Mouse (Mus musculus) c-Kit-negative CD71-positive TER-119-positive erythroid progenitor cells, embryonic 14.5 days (primary cell): ENCODE results near the gene Rab3d.

Experiments
- DNase-seq: peaks from one replicate; pipeline ENCODE4 v3.0.0-alpha.2; 2013; ENCODE audit warnings: low read depth, low spot score

Rab3d gene

GRCm38 (mm10) chr9:21918035-21918592, at the start of gene Rab3d:
Gene Rab3d, minus strand, starts transcription at chr9:21918192.
- peak; percentile 86 for DNase-seq

GRCm38 (mm10) chr9:21963417-21963816, 45.4 kb upstream of the Rab3d start, which contains the start of gene Epor:
Gene Epor, minus strand, starts transcription at chr9:21963506.
- DNase-seq = peak; percentile 74

- peak; percentile 90 for DNase-seq
These were observed 44.5 kb upstream of the Rab3d start for GRCm38 (mm10) chr9:21962416-21963059.

DNA sequence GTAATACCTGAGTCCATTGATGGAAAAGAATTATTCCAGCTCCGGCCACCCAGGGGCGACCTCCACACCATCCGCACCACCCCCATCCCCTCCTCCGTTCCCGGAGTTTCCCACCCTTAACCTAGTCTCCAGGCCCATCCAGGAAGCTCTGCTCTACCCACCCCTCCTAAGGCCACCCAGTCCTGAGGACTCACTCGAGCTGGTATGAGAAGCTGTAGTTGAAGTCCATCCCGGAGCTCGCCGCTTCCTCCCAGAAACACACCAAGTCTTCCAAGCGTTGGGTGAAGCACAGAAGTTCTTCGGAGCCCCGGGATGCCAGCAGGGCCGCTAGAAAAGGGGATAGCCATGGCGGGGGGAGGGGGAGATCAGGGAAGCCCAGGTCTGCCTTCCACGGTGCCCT, 44.0 kb upstream of the Rab3d start:
- no peak for DNase-seq

DNA sequence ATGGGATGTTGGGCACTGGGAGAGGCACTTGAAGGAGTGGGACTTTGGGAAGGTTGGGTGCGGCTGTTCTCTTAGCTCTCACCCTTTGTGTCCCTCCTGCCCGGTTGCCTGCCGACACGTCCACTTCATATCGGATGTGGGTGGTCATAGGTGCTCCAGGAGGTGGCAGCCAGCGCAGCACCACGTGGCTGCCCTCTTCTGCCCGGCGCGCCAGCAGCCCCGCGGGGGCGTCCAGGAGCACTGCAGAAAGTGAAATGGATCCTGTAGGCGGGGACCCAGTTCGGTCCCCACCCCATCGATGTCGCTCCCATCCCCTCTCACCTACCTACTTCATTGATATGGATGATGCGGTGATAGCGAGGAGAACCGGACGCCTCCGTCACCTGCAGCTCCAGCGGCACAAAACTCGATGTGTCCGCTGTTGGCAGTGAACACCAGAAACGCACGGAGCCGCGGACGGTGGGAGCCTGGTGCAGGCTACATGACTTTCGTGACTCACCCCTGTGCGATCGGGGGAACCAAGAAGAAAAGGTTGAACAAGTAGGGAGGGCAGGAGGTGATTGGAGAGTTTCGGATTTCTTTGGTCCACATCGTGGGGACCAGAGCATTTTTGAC, 43.5 kb upstream of the Rab3d start:
- no peak for DNase-seq

DNA sequence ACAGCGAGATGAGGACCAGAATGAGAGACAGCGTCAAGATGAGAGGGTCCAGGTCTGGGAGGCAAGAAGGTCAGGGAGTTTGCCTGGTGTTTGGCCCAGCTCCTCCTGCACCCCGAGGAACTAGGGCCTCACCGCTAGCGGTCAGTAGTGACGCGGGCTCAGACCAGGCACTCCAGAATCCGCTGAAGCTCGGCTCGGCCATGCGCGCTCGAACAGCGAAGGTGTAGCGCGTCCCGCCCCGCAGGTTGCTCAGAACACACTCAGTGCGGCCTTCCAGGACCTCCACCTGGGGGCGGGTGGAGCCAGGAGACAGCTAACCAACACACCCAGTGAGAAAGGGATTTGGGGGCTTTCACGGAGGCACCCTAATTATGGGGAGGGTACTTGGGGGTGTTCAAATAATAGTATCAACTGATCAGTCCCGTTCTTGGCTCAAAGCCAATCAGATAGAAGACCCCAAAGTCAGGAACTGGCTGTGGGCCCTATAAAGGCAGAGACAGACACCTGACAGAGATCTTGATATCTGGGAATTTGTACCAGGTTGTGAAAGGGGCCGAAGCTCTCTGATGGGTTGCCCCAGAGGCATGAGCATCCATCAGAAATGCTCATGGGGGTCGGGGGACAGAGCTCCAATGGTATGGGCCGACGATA, 42.7 kb upstream of the Rab3d start:
- DNase-seq = no peak

DNA sequence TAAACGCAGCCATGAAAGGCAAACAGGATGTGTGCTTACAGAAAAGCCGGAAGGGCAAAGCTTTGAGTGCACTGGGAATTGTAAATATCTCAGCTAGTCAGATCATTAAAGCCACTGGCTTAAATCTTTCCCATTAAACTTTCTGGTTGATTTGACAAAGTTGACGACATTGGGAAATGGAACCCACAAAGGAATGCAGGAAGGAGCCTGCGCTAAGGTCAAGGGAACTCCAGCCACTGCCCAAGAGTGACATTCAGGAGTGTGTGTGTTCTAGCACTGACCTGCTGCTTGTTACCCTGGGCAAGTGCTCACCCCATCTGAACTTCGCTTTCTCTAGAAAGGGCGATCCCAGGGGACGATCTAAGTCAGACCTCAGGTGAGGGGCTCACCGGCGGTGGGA, 42.1 kb upstream of the Rab3d start:
- DNase-seq = no peak

DNA sequence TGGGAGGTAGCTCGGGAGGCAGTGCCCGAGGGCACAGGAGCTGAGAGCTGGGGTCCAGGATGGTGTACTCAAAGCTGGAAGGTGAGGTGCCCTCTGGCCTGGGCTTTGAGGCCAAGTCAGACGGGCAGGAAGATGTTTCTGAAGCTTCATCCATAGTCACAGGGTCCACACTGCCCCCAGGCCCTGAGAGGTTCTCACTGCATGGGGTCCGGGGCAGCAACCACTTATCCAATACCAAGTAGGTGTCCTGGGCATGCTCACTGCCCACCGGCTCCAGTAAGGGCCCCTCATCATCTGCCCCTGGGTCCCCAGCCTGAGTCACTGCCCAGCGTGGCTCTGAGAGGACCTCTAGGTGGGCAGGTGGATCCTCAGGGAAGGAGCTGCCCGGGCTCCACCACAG, 41.3 kb upstream of the Rab3d start:
- DNase-seq = no peak

DNA sequence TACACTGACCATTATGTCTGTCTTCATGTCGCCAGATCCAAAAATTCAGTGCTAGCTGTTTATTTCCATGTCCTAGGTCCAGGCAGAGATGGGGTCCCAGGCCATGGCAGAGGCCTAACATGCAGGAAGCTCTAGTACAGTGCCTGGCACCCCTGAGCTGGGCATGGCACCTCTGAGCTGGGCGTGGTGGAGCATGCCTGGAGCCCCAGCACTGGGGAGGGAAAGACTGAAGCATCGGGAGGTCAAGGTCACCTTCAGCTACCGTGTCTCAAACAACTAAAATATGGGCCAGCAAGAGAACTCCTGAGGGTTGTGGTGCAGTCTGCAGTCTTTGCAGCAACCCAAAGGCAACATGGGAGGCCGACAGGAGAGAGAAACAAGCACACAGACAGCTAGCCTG, 40.4 kb upstream of the Rab3d start:
- no peak for DNase-seq

DNA sequence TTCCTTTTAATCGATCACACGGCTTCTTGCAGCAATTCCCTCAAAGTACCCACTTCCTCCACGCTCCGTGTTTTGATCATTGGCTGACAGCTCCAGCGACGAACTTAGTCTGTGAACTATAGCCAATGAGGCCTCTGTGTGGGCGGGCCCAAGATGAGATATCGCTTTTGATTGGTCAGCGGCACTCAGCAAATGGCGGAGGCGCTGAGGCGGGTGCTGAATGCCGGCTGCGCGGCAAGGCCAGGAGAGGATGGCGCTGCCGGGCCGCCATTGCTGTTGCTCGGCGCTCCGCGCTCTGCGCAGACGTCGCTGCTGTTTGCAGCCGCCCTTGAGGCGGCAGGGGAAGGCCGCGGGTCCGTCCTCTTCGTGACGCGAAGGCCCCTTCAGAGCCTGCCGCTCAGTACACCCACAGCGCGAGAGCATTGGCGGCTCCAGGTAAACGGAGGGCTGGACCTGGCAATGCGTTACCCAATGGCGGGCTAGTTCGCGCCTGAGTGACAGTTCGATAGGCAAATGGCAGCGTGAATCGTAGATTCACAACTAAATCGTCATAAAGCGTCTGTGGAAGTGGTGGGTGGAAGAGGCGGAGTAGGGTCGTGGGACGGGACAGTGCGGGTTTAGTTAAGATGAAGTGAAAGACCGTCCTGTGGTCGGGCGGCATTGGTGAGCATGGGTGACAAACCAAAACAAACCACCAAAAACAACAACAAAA, 37.7 kb upstream of the Rab3d start, which contains the start of gene Swsap1:
TSS of gene Swsap1 (plus strand) at position 186 of the 712 bp plus-strand sequence.
- DNase-seq = peak; percentile 99

- DNase-seq = no peak
These were observed 37.2 kb upstream of the Rab3d start for GRCm38 (mm10) chr9:21955225-21955569.

GRCm38 (mm10) chr9:21954635-21955034, 36.6 kb upstream of the Rab3d start:
- no peak for DNase-seq

DNA sequence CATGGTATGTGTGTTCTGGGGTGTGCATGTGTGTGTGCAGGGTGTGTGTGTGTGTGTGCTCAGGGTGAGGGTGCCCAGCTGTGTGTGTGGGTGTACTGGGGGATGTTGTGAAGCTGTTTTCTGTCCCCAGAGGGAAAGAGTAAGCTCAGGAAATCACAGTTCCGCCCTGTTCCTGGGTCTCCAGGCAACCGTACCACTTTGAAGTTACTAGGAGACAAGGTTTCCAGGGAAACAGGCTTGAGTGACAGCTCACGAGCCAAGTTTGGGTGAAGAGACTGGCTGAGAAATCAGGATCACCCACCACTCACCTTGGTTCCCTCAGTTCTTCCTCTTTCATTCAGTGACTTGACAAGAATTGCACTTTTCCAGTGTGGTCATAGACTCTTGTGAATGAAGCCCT, 35.6 kb upstream of the Rab3d start:
- DNase-seq = no peak

DNA sequence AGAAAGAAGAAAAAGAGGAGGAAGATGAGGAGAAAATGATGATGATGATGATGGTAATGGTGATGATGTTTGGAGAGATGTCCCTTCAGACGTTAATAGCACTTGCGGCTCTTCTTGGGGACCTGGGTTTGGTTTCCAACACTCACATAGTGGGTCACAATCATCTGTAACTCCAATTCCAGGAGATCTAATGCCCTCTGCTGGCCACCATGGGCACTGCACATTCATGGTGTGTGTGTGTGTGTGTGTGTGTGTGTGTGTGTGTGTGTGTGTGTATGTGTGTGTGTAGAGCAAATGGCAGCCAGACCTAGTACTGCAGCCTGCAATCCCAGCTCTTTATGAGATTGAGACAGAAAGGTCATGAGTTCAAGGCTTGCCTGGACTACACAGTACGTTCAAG, 34.0 kb upstream of the Rab3d start:
- no peak for DNase-seq

DNA sequence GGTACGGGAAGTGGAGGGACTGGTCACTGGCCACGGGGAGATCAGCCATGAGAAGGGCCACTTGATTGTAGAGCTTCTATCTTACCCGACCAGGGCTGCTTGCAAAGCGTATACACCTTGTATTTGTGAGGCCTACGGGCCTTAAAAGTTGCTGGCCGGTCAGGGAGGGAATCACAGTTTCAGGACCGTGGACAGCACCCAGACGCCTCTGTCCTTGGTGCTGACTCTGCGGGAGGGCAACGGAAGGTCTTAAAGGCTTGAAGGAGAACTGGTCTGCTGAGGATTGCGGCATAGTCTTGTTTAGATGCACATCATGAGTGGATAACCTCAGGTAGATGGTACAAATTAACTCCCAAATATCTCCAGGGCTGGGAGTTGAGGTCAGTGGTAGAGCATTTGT, 32.3 kb upstream of the Rab3d start:
- DNase-seq = no peak

DNA sequence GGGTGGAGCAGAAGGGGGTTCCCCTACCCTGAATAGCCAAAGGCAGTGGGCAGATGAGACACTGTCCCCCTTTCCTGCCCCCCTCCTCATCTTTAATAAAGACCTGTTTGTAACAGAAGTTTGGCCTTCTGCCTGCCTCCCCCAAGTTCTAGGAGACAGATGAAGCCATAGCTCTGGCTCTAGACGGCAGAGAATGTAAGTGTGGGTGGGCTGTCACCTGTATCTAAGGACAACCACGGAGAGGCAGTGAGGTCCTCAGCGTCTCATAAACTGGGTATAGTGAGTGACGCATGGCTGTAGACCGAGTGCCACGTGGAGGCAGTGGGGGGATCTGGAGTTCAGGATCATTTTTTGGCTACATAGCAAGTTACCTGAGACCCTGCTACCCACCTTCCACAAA, 30.8 kb upstream of the Rab3d start:
- DNase-seq = no peak

- no peak for DNase-seq
These were observed 30.2 kb upstream of the Rab3d start for GRCm38 (mm10) chr9:21948146-21948545.

GRCm38 (mm10) chr9:21947540-21948130, 29.6 kb upstream of the Rab3d start:
- DNase-seq = no peak

- DNase-seq = no peak
These were observed 26.3 kb upstream of the Rab3d start for GRCm38 (mm10) chr9:21944267-21944666.

GRCm38 (mm10) chr9:21943638-21944037, 25.6 kb upstream of the Rab3d start:
- no peak for DNase-seq

- DNase-seq = no peak
These were observed 25.1 kb upstream of the Rab3d start for GRCm38 (mm10) chr9:21943046-21943445.
